Mouse (Mus musculus): ENCODE measurements around the gene Capzb. TPM values are rescaled to one million over a fixed set of nuclear protein-coding genes. Genes with fewer than 3 reads are reported as not detected.

Capzb gene
- total RNA-seq, 4 experiments from 2014 or later = 354 to 406 (median 379) TPM

DNA sequence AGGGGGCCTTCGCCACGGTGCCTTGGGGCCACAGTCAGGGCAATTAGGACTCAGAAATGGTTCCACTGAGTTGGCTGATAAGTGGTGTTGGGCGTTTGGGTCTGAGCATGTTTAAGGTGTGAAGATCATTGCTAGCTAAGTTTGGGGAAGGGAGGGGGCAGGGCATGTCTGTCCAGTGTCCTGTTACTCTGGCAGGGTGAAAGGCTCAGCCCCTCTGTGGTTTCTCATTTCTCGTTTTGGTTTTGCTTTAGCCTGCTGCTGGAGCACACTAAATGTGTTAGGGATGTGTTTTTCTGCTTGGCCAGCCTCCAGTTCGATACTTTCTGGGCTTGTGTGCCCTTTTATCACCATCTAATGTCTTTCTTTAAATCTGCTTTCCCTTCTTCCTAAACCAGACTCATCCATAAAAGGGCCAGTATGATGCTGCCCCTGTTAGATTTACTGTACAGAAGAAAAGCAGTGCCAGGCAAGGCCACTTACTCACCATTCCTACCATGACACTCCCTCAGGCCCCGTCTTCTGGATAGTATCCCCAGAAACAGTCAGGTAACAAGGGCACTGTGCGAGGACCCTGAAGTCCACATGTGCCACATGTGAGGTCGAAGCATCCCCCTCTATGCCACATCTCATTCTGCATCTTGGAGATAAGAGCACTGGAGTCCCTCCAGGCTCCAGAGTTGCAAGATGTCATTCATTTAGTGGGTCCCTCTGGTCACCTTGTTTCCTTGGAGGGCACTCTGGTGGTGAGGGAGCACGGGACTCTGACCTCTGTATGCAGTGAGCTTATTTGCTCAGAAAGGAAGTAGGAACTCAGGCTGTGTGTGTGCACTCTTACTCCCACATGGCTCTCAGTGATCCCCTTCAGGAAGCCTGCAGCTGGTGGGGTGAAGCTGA lies 15.8 kb downstream of the Capzb start:
- no peak for DNase-seq (ENCODE audit: low spot score)

DNA sequence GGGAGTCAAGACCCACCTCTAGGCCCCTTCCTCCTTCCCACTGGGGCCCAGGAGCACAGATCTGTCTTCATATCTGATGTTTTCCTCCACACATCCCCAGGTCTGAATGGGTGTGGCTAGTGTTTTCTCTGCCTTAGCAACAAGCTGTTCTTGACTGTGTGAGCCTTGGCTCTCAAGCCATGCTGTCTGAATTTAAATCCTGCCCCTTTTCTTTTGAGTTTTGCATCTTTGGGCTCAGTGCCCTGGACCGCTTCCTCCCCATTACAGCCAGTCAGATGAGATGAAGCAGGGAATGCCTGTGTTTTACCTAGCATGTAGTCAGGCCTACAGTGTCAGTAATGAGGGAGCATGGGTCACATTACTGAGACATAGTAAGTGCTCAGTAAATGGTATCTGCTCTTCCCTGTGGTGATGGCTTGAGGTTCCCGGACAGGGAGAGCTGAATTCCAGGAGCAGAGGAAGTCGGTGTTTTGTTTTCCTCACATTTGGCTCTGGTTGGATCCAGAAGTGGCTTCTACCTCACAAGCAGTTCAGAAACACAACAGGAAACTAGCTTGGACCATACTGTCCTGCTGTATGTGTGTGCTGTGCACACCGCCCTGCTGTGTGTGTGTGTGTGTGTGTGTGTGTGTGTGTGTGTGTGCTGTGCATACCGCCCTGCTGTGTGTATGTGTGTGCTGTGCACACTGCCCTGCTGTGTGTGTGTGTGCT lies 16.6 kb downstream of the Capzb start:
- no peak for DNase-seq (ENCODE audit: low spot score)

DNA sequence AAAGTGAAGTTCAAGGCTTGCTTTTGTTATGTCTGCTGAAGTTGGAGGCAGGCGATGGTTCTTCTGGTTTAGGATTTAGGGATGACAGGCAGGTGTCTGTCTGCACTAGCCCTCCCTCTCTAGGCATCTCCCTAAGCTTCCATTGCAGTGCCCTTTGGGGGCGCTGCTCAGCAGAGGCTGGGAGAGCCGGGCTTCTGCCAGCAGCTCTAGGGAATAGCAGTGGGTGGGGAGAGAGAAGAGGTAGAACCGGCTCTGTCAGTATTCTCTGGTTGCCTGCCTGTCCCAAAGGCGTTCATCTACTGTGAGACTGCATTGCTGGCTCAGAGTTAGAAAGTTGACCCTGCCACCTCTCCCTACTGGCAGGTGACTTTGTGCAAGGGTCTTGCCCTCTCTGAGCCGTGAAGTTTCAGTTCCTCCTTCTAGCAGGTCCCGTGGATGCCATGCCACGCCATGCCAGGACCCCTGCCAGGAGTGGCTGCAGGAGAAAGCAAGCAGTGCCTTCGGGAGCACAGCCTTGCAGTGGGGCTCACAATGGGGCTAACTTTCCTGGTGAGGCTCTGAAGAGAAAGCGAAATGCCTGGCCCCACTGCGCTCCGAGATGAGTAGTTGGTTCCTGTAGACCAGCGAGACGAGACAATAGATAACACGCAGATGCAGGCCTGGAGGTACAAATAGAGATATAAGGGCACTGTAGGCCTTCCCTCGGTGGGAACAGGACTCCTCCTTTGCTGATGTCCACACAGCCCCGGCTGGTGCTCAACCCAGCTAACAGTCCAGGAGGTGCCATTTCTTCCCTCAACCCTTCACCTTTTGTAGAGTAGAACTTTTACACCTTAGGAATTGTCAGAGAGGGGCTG lies 19.5 kb downstream of the Capzb start:
- no peak for DNase-seq (ENCODE audit: low spot score)

DNA sequence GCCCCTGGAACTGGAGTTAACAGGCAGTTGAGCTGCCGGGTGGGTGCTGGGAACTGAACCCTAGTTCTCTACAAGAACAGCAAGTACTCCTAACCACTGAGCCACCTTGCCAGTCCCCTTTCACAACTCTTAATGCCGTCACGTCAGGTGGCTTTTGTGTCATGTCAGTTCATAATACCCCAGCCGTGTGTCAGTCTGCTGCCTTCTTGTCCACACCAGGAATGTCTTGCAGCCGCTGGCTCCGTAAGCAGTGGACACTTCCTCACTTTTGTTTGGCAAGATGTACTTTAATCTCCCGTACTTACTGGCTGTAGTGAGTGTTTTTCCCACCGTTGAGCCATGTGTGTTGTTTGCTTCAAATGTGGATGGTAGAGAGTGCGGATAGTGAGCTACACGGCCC lies 20.4 kb downstream of the Capzb start:
- DNase-seq (ENCODE audit: low spot score) = no peak

DNA sequence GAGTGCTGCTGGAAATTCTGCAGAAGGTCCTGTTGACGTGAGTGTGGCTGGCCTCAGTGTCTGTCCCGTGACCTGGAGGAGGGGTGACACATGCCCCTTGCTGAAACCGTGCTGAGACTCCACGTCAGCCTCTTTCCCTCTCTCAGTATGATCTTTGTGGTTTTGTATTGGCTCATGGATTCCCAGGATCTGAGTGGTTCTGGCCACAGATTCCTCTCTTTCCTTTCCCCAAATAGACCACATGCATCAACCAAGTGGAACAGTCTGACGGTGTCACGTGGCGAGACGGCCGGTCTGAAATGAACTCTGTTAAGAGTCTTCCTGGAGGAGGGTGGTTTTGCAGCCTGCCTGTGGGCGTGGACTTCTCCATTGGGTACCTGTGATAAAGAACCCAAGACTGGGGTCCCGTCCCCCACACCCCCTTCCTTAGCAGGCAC lies 21.3 kb downstream of the Capzb start:
- peak; percentile 78 for DNase-seq (ENCODE audit: low spot score)

DNA sequence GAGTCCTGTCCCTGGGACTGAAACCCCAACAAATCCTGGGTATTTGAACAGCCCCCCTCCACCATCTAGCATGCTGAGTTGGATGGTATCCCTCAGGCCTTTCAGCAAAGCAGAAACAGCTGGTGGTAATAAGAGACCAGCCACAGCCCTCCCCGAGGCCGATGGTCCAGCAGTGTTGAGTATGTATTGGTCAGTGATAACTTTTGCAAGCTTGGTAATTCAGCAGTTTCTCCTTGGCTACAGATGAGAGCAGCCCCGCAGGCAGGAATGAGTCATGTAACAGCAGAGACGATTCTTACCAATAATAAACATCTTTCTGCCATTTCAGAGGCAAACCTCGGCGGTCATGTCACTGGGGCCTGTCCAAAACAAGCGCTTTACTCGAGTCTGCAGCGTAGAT lies 23.9 kb downstream of the Capzb start:
- DNase-seq (ENCODE audit: low spot score) = no peak

DNA sequence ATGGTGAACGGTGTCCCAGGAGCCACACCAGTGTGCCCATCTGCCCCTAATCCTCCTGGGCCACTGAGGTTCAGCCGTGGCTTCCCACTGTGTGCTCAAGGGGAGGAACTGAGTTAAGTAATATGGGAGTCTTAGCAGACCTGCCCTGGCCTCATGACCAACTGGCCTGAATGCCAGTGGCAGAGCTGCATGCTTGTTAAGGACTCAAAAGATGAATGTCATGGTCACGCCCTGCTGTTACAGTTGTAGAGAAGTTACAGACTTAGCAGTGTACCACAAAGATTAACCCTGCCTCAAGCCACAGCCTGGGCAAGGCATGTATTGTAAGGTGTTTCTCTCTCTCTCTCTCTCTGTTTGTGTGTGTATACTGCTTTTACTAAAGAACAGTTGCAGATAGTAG lies 25.8 kb downstream of the Capzb start:
- no peak for DNase-seq (ENCODE audit: low spot score)

DNA sequence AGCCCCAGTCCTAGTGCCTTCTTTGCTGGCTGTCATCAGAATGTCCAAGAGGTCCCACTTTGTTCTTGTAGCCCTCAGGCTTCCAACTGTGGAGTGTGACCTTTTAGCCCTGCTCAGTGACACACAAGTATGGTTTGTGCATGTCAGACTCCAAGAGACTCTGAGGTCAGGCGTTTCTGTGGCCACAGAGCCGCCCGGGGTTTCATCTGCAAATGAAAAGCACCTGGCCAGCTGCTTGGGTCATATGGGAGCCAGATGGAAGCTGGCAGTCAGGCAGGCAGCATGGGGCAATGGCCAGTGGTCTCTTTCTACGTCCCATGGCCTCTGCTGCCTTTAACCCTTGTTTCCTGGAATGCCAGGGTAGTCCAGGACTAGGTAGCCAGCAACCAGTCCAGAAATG lies 27.0 kb downstream of the Capzb start:
- no peak for DNase-seq (ENCODE audit: low spot score)

DNA sequence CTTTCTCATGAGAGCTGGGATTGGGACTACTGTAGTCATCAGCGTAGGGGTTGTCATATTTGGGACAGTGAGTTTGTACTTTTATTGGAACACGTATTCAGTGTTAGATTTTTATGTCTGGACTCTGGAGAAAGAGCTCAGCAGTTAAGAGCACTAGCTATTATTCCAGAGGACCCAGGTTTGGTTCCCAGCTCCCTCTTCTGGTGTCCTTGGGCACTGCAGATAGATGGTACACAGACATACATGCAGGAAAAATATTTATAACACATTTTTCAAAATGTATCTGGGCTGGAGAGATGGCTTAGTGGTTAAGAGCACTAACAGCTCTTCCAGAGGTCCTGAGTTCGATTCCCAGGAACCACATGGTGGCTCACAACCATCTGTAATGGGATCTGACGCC lies 28.3 kb downstream of the Capzb start:
- DNase-seq (ENCODE audit: low spot score) = no peak

DNA sequence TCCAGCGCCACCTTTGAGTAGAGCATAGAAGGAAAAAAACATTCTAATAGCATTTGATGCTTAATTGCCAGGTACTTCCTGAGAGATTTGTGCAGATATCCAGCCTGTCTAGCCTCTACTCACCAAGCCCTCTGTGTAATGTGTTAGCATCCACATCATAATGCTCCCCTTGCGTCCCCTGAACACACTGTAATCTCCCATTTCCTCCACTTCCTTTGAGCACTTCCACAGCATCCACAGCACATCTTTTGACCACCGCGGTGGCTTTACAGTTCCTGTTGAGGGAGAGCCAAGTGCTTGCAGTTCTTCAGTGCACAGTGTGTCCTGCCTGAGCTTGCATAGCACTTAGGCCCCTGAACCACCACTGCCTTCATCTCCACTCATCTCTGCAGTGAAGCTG lies 29.1 kb downstream of the Capzb start:
- DNase-seq (ENCODE audit: low spot score) = no peak

DNA sequence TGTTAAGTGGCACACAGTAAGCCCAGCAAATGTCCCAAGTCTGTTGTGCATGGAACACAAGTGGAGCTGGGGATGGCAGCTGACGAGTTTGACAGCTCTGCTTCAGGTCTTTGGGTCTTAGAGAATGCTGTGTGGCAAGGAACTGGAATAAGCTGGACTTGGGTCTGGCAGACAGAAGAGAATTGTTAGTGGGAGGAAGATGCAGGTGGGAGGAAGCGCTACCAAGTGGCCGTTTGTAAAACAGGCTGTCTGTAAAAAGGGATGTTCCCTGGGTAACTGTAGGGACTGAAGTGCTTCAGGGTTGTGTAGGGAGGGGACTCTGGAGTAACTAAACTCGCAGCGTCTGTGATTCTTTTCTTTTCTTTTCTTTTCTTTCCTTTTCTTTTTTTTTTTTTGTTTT lies 32.4 kb downstream of the Capzb start:
- DNase-seq (ENCODE audit: low spot score) = no peak

DNA sequence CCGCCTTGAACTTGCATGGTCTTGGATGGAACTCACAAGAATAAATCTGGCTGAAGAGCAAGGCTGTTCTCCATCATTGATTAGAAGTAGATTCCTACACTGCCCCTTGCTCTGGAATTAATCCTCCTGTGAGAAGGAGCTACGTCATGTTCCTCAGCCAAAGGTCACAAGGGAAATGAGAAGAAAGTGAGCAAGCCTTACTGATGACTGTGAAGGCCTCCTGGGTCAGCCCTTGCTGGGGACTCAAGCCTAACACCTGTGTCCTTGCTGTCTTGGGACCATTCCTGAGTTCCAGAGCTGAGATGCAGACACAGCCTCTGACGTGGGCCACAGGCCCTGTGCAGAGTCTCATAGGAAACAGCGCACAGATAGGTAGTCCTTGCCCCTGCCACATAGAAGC lies 33.2 kb downstream of the Capzb start:
- no peak for DNase-seq (ENCODE audit: low spot score)

DNA sequence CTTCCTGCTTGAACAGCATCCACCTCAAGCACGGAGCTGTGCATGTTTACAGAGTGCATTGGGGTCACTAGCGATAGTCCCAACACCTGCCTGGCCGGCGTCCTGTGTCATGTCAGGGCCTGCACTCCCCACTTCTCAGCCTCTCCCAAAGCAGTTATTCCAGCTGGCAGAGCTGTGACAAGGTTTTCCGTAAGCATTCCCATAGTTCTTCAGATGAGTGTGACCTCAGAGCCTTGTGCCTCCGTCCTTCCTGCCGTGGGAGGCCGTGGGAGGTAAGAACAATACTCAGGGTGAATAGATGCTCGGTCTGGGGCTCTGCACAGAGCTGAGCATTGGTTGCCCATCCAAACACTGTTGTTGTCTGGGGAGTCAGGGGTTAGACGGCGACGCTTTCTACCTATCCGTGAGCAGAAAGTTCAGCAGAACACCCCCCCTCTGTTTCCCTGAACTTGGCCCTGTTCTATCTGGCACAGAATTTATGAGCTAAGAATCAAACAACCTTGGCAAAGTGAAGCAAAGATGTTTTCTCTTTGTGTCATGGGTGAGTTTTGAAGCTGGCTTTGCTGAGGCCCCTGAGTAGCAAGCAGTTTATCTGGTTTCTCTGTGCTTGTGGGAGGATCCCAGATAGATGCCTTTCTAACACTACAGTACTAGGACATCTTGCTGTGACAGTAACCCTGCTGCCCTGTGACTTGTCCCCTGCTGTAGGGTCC lies 34.0 kb downstream of the Capzb start:
- no peak for DNase-seq (ENCODE audit: low spot score)

DNA sequence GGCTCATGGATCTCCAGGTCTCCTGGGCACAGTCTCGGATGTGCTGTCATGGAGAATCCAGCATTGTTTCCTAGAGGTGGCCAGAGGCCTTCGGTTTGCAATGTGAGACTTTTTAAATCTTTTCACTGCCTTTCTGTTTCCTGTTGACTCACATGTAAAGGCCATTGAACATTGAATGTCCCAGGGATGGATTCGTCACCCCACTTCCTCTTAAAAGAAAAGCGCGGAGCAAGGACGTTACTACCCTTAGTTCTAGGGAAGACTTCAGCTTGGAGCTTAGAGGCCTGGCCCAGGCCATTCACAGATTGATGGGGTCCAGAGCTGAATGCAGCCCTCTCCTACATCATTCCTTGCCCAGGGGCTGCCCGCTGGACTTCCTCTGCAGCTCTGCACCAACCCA lies 35.2 kb downstream of the Capzb start:
- DNase-seq (ENCODE audit: low spot score) = no peak

DNA sequence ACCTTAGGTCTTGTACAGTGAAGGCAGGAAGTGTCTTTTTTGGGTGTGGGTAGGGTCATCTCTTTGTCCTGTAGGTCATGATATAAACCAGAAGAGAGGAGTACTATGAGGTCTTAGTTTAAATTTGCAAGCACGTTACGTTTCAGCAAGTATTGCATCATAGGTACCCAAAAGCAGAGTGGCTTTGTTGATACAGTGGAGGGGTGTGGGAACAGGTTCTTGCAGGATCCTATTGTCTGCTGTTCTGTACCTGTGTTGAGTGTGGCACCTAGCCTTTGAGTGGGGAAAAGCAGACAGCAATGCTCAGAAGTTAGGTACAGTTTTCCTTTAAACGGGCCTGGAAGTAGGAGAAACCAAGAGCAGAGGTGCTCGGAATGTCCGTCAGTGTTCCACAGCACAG lies 36.6 kb downstream of the Capzb start:
- no peak for DNase-seq (ENCODE audit: low spot score)

DNA sequence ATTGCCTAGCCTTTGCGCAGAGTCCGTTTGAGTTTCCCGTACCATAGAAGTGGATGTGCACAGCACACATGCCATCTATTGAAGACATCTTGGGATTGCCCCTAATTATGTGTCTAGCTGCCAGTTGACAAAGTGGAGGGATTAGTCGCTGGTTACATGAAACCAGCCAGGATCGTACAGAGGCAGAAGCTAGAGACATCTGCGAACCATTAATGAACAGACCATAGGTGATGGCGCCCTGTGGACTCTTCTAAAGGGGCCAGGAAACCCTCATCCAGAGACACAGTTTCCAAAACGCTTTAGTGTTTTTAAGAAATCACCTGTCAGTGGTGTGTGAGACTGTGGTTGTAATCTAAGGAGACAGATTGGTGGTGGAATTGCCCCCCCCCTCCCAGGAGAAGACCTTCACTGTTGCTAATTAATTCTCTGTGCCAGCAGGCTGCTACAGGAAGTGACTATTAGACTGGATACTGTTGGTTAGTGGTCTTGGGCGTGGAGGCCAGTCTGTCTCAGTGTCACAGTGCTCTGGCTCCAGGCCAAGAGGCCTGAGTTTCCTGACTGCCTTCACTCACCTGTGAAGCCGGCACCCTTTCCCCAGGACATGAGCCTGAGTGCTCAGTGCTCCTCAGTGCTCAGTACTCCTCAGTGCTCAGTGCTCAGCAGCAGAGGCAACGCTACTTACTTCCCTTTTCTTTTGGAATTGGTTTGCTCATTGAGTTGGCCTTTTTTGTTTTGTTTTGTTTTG lies 37.8 kb downstream of the Capzb start:
- no peak for DNase-seq (ENCODE audit: low spot score)

DNA sequence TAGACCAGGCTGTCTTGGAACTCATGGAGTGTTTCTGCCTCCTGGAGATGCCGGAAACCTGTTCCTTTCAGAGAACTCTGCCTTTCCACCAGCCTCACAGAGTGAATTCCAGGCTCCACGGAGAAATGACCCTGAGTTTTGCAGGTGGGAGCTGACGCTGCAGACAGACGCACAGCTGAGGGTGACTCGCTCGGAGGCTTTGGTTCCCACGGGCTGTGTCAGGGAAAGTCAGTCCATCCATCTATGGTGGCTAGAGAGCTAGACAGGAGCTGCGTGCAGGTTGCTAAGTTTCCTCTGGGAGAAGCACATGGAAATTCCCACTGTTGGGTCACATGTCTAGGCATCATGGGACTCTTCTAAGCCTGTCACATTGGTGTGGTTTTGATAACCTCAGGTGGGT lies 38.5 kb downstream of the Capzb start:
- DNase-seq (ENCODE audit: low spot score) = no peak

DNA sequence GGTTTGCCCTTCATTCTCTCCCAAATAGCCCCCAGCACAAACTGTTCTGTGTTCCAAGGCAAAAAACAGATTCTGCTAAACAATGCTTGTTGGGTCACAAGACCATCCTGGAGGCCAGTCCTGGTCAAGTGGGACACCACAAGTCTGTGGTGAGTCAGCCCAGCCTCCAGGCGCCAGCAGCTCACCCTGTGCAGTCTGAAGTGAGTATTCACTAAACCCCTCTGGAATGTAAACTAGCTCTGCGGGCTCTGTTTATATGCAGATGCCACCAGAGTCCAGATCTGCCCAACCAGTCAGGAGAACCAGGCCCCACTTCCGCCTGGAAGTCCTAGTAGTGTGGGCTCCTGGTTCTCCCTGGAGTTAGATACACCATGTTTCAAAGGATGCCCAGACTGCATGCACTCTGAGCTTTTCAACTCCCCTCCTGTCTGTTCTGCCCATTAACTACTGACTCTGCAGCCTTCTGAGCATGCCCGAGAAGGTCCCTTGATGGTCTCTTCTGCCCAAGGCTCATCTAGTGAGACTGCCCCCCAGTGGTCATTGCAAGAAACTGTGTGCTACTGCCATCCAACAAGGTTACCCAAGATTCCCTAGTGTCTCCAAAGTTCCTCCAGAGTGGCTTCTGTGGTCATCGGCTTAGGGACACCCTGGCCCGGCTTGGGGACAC lies 39.9 kb downstream of the Capzb start:
- DNase-seq (ENCODE audit: low spot score) = no peak

DNA sequence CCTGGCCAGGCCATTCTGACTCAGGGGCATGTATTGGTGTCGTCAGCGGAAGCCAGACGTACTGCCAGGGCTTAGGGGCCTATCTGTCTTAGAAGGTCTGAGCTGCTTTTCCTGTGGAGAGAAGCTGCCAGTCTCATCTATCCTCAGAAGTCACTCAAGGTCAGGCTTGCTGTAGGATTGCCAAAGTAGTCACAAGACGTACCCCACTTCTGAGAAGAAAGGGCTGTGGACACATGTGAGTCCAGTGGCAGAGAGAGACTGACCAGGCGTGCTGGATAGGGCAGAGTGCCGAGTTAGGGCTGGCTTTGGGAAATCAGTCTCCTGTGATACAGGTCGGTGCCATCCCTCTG lies 40.4 kb downstream of the Capzb start:
- DNase-seq (ENCODE audit: low spot score) = no peak

DNA sequence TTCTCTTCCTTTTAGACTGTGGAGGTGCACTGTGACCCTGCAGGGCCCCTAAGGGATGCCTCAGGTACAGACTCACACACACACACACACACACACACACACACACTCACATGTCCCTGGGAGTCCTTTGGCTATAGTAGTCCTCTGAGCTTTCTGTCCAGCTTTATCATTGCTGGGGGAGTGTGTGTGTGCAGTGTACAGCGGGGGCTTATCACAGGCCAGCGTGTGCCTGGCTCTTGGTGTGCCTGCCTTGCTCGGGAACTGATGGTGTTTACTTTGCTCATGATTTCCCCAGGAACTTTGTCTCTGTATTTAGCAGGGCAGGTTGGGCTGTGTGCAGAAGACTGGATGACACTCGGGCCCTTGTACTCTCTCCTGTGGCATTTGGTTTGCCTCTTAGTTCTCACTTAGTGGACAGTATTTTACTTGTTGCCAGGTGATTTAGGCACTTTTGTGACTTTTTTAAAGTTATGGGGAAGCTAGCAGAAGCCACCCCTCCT lies 41.1 kb downstream of the Capzb start:
- no peak for DNase-seq (ENCODE audit: low spot score)

All from heart, adult 8-10 months (tissue).